Mouse (Mus musculus) embryonic facial prominence, embryonic 14.5 days (tissue): Measurements from ENCODE around the gene Arel1. TPM values are rescaled to one million over a fixed set of nuclear protein-coding genes. Genes with fewer than 3 reads are reported as not detected.
A peak's percentile ranks its signal among the peaks of the same experiment; 100 is the strongest.

ENCODE experiments used
- ATAC-seq: fragments of 200-750 bp; cut with Nextera tagmentation; 2 replicates; pipeline ENCODE4 v1.8.0; 2017; ENCODE audit warnings: low read depth, moderate number of reproducible peaks, moderate TSS enrichment
- DNase-seq: peaks from one replicate; pipeline ENCODE4 v3.0.0-alpha.2; 2015; ENCODE audit warnings: low spot score
- H3K27ac ChIP-seq: fragments of 300-500 bp; sonication (generic); replicated peaks from 2 replicates; pipeline ENCODE4 v1.5.1; 2014; ENCODE audit warnings: low read depth, mild to moderate bottlenecking, low read length, moderate library complexity
- H3K27me3 ChIP-seq: fragments of 300-500 bp; sonication (generic); replicated peaks from 2 replicates; pipeline ENCODE4 v1.6.1; 2014; ENCODE audit warnings: low read length; ENCODE audit not compliant: control insufficient read depth, insufficient read depth
- H3K36me3 ChIP-seq: fragments of 300-500 bp; sonication (generic); 2 replicates; pipeline ENCODE4 v1.6.1; 2014; ENCODE audit warnings: low read length, mixed read lengths; ENCODE audit not compliant: control insufficient read depth, insufficient read depth
- H3K4me1 ChIP-seq: fragments of 300-500 bp; sonication (generic); 2 replicates; pipeline ENCODE4 v1.6.1; 2014; ENCODE audit warnings: antibody characterized with exemption, low read length; ENCODE audit not compliant: control insufficient read depth, insufficient read depth
- H3K4me2 ChIP-seq: fragments of 300-500 bp; sonication (generic); 2 replicates; pipeline ENCODE4 v1.6.1; 2014; ENCODE audit warnings: low read depth, mild to moderate bottlenecking, low read length, moderate library complexity, mixed read lengths
- H3K4me3 ChIP-seq: fragments of 300-500 bp; sonication (generic); 2 replicates; pipeline ENCODE4 v1.5.1; 2014; ENCODE audit warnings: low read depth, mild to moderate bottlenecking, low read length
- H3K9ac ChIP-seq: fragments of 300-500 bp; sonication (generic); 2 replicates; pipeline ENCODE4 v1.6.1; 2014; ENCODE audit warnings: low read depth, mild to moderate bottlenecking, low read length, moderate library complexity, mixed read lengths
- H3K9me3 ChIP-seq: fragments of 300-500 bp; sonication (generic); 2 replicates; pipeline ENCODE4 v1.6.1; 2016; ENCODE audit warnings: low read length; ENCODE audit not compliant: control insufficient read depth
- WGBS: fragments of 180-500 bp; shearing (Covaris S2); extraction: QIAGEN DNeasy Blood & Tissue Kit; methylation state at CpG from one replicate; pipeline ENCODE4 v1.1.7; 2014; 5-methylcytosine and 5-hydroxymethylcytosine counted together
- polyA plus RNA-seq: library from polyadenylated mRNA; unstranded; fragments of >200 nt; fragmentation: Nextera tagmentation; extraction: Ambion mirVana; gene quantifications from 2 replicates; pipeline ENCODE4 v1.2.1, GENCODE M21; 2014

The Arel1 gene
- polyA plus RNA-seq, 1 experiment from 2014 or later = 15.6 TPM

- Histone ChIP-seq H3K27me3 (peaks cover 11% of the 10 kb centered on the region; the same call in 1 of the 2 replicates), H3K4me2 (no peak overlapping the region), H3K4me1 (peaks cover 4% of the 10 kb centered on the region; the same call in 1 of the 2 replicates), H3K9ac (no peak overlapping the region), H3K27ac (no peak overlapping the region), H3K4me3 (no peak overlapping the region), H3K9me3 (no peaks in the 10 kb centered on the region), H3K36me3 (no peaks in the 10 kb centered on the region)
- DNase-seq (no peak), ATAC-seq (no peak)
- 73% methylated on average over 4 of the region's 4 CpGs for WGBS
Measured at GRCm38 (mm10) chr12:84882796-84883195, 87.9 kb downstream of the Arel1 start.

GRCm38 (mm10) chr12:84880091-84880490 lies 90.6 kb downstream of the Arel1 start:
- no peak overlapping the region for H3K27ac ChIP-seq
- H3K4me2 ChIP-seq = no peak overlapping the region
- H3K9ac ChIP-seq = no peak overlapping the region
- no peaks in the 10 kb centered on the region for H3K36me3 ChIP-seq
- no peak for ATAC-seq
- H3K9me3 ChIP-seq = no peaks in the 10 kb centered on the region
- H3K4me1 ChIP-seq = peaks cover 4% of the 10 kb centered on the region; the same call in 1 of the 2 replicates
- H3K27me3 ChIP-seq = peaks cover 38% of the 10 kb centered on the region
- peak; percentile 33 for DNase-seq
- no peak overlapping the region for H3K4me3 ChIP-seq
- 44% methylated on average over 11 of the region's 11 CpGs for WGBS

- Histone ChIP-seq H3K36me3 (no peaks in the 10 kb centered on the region), H3K9ac (peak within 1 kb of the TSS; percentile 48), H3K4me2 (peak within 1 kb of the TSS; percentile 63), H3K27ac (no peak within 1 kb of the TSS), H3K27me3 (peaks cover 55% of the 10 kb centered on the region), H3K4me3 (peak within 1 kb of the TSS; percentile 44), H3K4me1 (peaks cover 2% of the 10 kb centered on the region; the same call in 1 of the 2 replicates), H3K9me3 (no peaks in the 10 kb centered on the region)
- DNase-seq (peak; percentile 67), ATAC-seq (peak; percentile 72)
- 3% methylated on average over 24 of the region's 34 CpGs for WGBS
Measured at GRCm38 (mm10) chr12:84876481-84877121, 94.1 kb downstream of the Arel1 start, which contains the start of gene Ltbp2. Gene Ltbp2 (minus strand): TSS chr12:84876532.

- peak overlapping the region; percentile 48 for H3K9ac ChIP-seq
Measured at GRCm38 (mm10) chr12:84875761-84876480, 94.8 kb downstream of the Arel1 start.

GRCm38 (mm10) chr12:84873434-84873833 lies 97.3 kb downstream of the Arel1 start:
- H3K36me3 ChIP-seq = no peaks in the 10 kb centered on the region
- H3K4me1 ChIP-seq = no peaks in the 10 kb centered on the region; the same call in 1 of the 2 replicates
- 0 out of 2 replicates have a peak overlapping the region, but pooled peaks have one; percentile 2 for H3K4me3 ChIP-seq
- no peak overlapping the region for H3K9ac ChIP-seq
- H3K9me3 ChIP-seq = no peaks in the 10 kb centered on the region
- DNase-seq = no peak
- ATAC-seq = no peak
- H3K27ac ChIP-seq = no peak overlapping the region
- 1% methylated on average over 3 of the region's 3 CpGs for WGBS
- H3K4me2 ChIP-seq = no peak overlapping the region
- peaks cover 50% of the 10 kb centered on the region for H3K27me3 ChIP-seq

More at GRCm38 (mm10) chr12:84875761-84876480, 94.8 kb downstream of the Arel1 start:
- Histone ChIP-seq H3K4me1 (no peaks in the 10 kb centered on the region; the same call in 1 of the 2 replicates), H3K4me2 (peak overlapping the region; percentile 63), H3K27ac (no peak overlapping the region), H3K4me3 (peak overlapping the region; percentile 44), H3K9me3 (no peaks in the 10 kb centered on the region), H3K36me3 (no peaks in the 10 kb centered on the region), H3K27me3 (peaks cover 55% of the 10 kb centered on the region)
- DNase-seq (no peak), ATAC-seq (no peak)
- under 1% methylated on average over 39 of the region's 59 CpGs for WGBS

GRCm38 (mm10) chr12:84872310-84872709 lies 98.4 kb downstream of the Arel1 start:
- no peak overlapping the region for H3K27ac ChIP-seq
- H3K4me1 ChIP-seq = no peaks in the 10 kb centered on the region; the same call in 1 of the 2 replicates

More at GRCm38 (mm10) chr12:84872310-84872709, 98.4 kb downstream of the Arel1 start:
- H3K9me3 ChIP-seq = no peaks in the 10 kb centered on the region
- H3K4me2 ChIP-seq = no peak overlapping the region
- no peak overlapping the region for H3K4me3 ChIP-seq
- WGBS = 78% methylated on average over 2 of the region's 2 CpGs
- ATAC-seq (no peak), DNase-seq (no peak)
- no peaks in the 10 kb centered on the region for H3K36me3 ChIP-seq
- peaks cover 39% of the 10 kb centered on the region for H3K27me3 ChIP-seq
- H3K9ac ChIP-seq = no peak overlapping the region

Other genes with a start within 250 kb of the Arel1 start
- gene Npc2, start 197.7 kb downstream of the Arel1 start, polyA plus RNA-seq = 63.8 and 65.7 TPM in 2 replicates
- 123 and 130 TPM in 2 replicates for gene Isca2, start 197.6 kb downstream of the Arel1 start, polyA plus RNA-seq
- gene Ltbp2, start 94.4 kb downstream of the Arel1 start, polyA plus RNA-seq = 9.2 and 11.2 TPM in 2 replicates
- gene Fcf1, start within 50 bp of the Arel1 start, polyA plus RNA-seq = 126 and 129 TPM in 2 replicates
- gene Ylpm1, start 25.4 kb upstream of the Arel1 start, polyA plus RNA-seq = 35.8 and 36.3 TPM in 2 replicates
- gene Prox2, start 139.9 kb upstream of the Arel1 start, polyA plus RNA-seq = 2.9 and 3.9 TPM in 2 replicates
- gene Dlst, start 139.9 kb upstream of the Arel1 start, polyA plus RNA-seq = 110 and 112 TPM in 2 replicates
- 1.5 and 1.8 TPM in 2 replicates for gene Rps6kl1, start 180.4 kb upstream of the Arel1 start, polyA plus RNA-seq
- 18.0 and 20.2 TPM in 2 replicates for gene Pgf, start 206.9 kb upstream of the Arel1 start, polyA plus RNA-seq
- 74.5 and 91.6 TPM in 2 replicates for gene Eif2b2, start 248.6 kb upstream of the Arel1 start, polyA plus RNA-seq